15 mouse cellular contexts compared by ENCODE assay signal in genomic region chr2:179565611-179566010, GRCm38 (mm10).
A peak's percentile ranks its signal among the peaks of the same experiment; 100 is the strongest.
DNase-seq lines count a peak whose midpoint lies in the region; ATAC-seq lines count a peak whose summit lies in the region.
"Had no signal": no experiment of that assay in that cellular context is flagged by ENCODE, and none has a peak within 500 bp of the region (broad histone marks: within the 10 kb centered on the region; RNA-seq: fewer than 3 reads in every experiment).

No protein-coding gene starts in this region.

- no peaks in the 10 kb centered on the region for H3K36me3 ChIP-seq in hindbrain, embryonic 12.5 days
- H3K36me3 ChIP-seq in hindbrain, embryonic 10.5 days: no peaks in the 10 kb centered on the region
- H3K36me3 ChIP-seq in embryonic facial prominence, embryonic 10.5 days (replicated peaks): no peaks in the 10 kb centered on the region
- H3K36me3 ChIP-seq in midbrain, embryonic 15.5 days (replicated peaks): no peaks in the 10 kb centered on the region
- H3K36me3 ChIP-seq: embryonic facial prominence, embryonic 15.5 days; liver, embryonic 15.5 days; stomach, embryonic 15.5 days had no signal

- DNase-seq in cerebellum, postnatal 25 days: peak; percentile 30 to 54
- no peak for DNase-seq in cerebellum, adult 11-12 months
- no peak for DNase-seq in hindbrain, embryonic 10.5 days (ENCODE audit: low spot score)
- DNase-seq in embryonic facial prominence, embryonic 10.5 days (ENCODE audit: low spot score): peak; percentile 20
- no peak for DNase-seq in thymus, postnatal 14 days
- DNase-seq in ovary, postnatal 14 days (ENCODE audit: low spot score): no peak
- DNase-seq: B cell, adult 2 months; kidney, adult 11 months; lung, postnatal 36 days; right cerebral cortex, postnatal 4 days had no signal

- H3K9me3 ChIP-seq in hindbrain, embryonic 12.5 days (replicated peaks): no peaks in the 10 kb centered on the region
- peaks cover 3% of the 10 kb centered on the region; the same call in 1 of the 2 replicates for H3K9me3 ChIP-seq in hindbrain, embryonic 10.5 days
- no peaks in the 10 kb centered on the region for H3K9me3 ChIP-seq in embryonic facial prominence, embryonic 10.5 days
- H3K9me3 ChIP-seq in midbrain, embryonic 15.5 days: no peaks in the 10 kb centered on the region
- H3K9me3 ChIP-seq: embryonic facial prominence, embryonic 15.5 days; liver, embryonic 15.5 days; stomach, embryonic 15.5 days had no signal

- H3K4me1 ChIP-seq in hindbrain, embryonic 12.5 days: peaks cover 26% of the 10 kb centered on the region
- peaks cover 18% of the 10 kb centered on the region for H3K4me1 ChIP-seq in hindbrain, embryonic 10.5 days (replicated peaks)
- peaks cover 22% of the 10 kb centered on the region for H3K4me1 ChIP-seq in embryonic facial prominence, embryonic 10.5 days
- H3K4me1 ChIP-seq in midbrain, embryonic 15.5 days: peaks cover 23% of the 10 kb centered on the region
- H3K4me1 ChIP-seq: embryonic facial prominence, embryonic 15.5 days; liver, embryonic 15.5 days; stomach, embryonic 15.5 days had no signal

- 28% methylated on average over 12 of the region's 12 CpGs for WGBS in hindbrain, embryonic 12.5 days
- WGBS in hindbrain, embryonic 10.5 days: 35% methylated on average over 12 of the region's 12 CpGs
- WGBS in embryonic facial prominence, embryonic 10.5 days: 22% methylated on average over 12 of the region's 12 CpGs
- 23% methylated on average over 12 of the region's 12 CpGs for WGBS in midbrain, embryonic 15.5 days

- no peak overlapping the region for H3K9ac ChIP-seq in hindbrain, embryonic 12.5 days
- no peak overlapping the region for H3K9ac ChIP-seq in midbrain, embryonic 15.5 days
- H3K9ac ChIP-seq: embryonic facial prominence, embryonic 15.5 days; liver, embryonic 15.5 days; stomach, embryonic 15.5 days had no signal

- H3K4me3 ChIP-seq in hindbrain, embryonic 12.5 days: no peak overlapping the region
- H3K4me3 ChIP-seq in hindbrain, embryonic 10.5 days: no peak overlapping the region
- no peak overlapping the region for H3K4me3 ChIP-seq in embryonic facial prominence, embryonic 10.5 days
- H3K4me3 ChIP-seq in midbrain, embryonic 15.5 days: no peak overlapping the region
- H3K4me3 ChIP-seq: embryonic facial prominence, embryonic 15.5 days; liver, embryonic 15.5 days; stomach, embryonic 15.5 days had no signal

- peak overlapping the region; percentile 20; the same call in 1 of the 2 replicates for H3K4me2 ChIP-seq in hindbrain, embryonic 12.5 days (replicated peaks)
- H3K4me2 ChIP-seq in midbrain, embryonic 15.5 days: no peak overlapping the region
- H3K4me2 ChIP-seq: embryonic facial prominence, embryonic 15.5 days; liver, embryonic 15.5 days; stomach, embryonic 15.5 days had no signal

- H3K27me3 ChIP-seq in hindbrain, embryonic 12.5 days: peaks cover 9% of the 10 kb centered on the region; the same call in 1 of the 2 replicates
- H3K27me3 ChIP-seq in hindbrain, embryonic 10.5 days (ENCODE audit: insufficient read depth, poor library complexity, severe bottlenecking): peaks cover 6% of the 10 kb centered on the region; the same call in 1 of the 2 replicates
- peaks cover 8% of the 10 kb centered on the region; the same call in 1 of the 2 replicates for H3K27me3 ChIP-seq in embryonic facial prominence, embryonic 10.5 days (replicated peaks; ENCODE audit: low read depth, poor library complexity, severe bottlenecking)
- no peaks in the 10 kb centered on the region for H3K27me3 ChIP-seq in midbrain, embryonic 15.5 days (replicated peaks)
- H3K27me3 ChIP-seq: embryonic facial prominence, embryonic 15.5 days; liver, embryonic 15.5 days; stomach, embryonic 15.5 days had no signal

- H3K27ac ChIP-seq in hindbrain, embryonic 12.5 days: peak overlapping the region; percentile 37; the same call in 1 of the 2 replicates
- no peak overlapping the region for H3K27ac ChIP-seq in hindbrain, embryonic 10.5 days
- no peak overlapping the region for H3K27ac ChIP-seq in embryonic facial prominence, embryonic 10.5 days (replicated peaks)
- H3K27ac ChIP-seq in midbrain, embryonic 15.5 days: peak overlapping the region; percentile 34
- H3K27ac ChIP-seq: embryonic facial prominence, embryonic 15.5 days; liver, embryonic 15.5 days; stomach, embryonic 15.5 days had no signal

- ATAC-seq in hindbrain, embryonic 12.5 days (ENCODE audit: low FRiP score): no peak
- peak; percentile 26 for ATAC-seq in midbrain, embryonic 15.5 days (replicated peaks)

Comparison
In these comparisons a context has a peak if more than half of its experiments do, and no peak if none do; other contexts are left out.
1. DNase-seq: peak in cerebellum, postnatal 25 days (2 of 2) and embryonic facial prominence, embryonic 10.5 days (single experiment); none in cerebellum, adult 11-12 months (single experiment), hindbrain, embryonic 10.5 days (single experiment), thymus, postnatal 14 days (single experiment) and ovary, postnatal 14 days (single experiment).
2. H3K27ac ChIP-seq: peak in hindbrain, embryonic 12.5 days (single experiment) and midbrain, embryonic 15.5 days (single experiment); none in hindbrain, embryonic 10.5 days (single experiment) and embryonic facial prominence, embryonic 10.5 days (single experiment).